Mouse (Mus musculus) hindbrain, embryonic 13.5 days (tissue): Measurements from ENCODE around the gene Actr5. TPM values are rescaled to one million over a fixed set of nuclear protein-coding genes. Genes with fewer than 3 reads are reported as not detected.

Source experiments
- ATAC-seq: fragments of 200-750 bp; cut with Nextera tagmentation; 2 replicates; pipeline ENCODE4 v1.8.0; 2017; ENCODE audit warnings: moderate TSS enrichment; ENCODE audit not compliant: low FRiP score
- H3K27ac ChIP-seq: fragments of 300-500 bp; sonication (generic); 2 replicates; pipeline ENCODE4 v1.5.1; 2015; ENCODE audit warnings: inconsistent platforms, mild to moderate bottlenecking, moderate library complexity
- H3K27me3 ChIP-seq: fragments of 300-500 bp; sonication (generic); 2 replicates; pipeline ENCODE4 v1.6.1; 2015; ENCODE audit warnings: mild to moderate bottlenecking, inconsistent platforms
- H3K36me3 ChIP-seq: fragments of 300-500 bp; sonication (generic); 2 replicates; pipeline ENCODE4 v1.6.1; 2015; ENCODE audit warnings: mild to moderate bottlenecking, inconsistent platforms
- H3K4me1 ChIP-seq: fragments of 300-500 bp; sonication (generic); replicated peaks from 2 replicates; pipeline ENCODE4 v1.6.1; 2015; ENCODE audit warnings: inconsistent platforms
- H3K4me2 ChIP-seq: fragments of 300-500 bp; sonication (generic); 2 replicates; pipeline ENCODE4 v1.6.1; 2015; ENCODE audit warnings: inconsistent platforms, mild to moderate bottlenecking, moderate library complexity
- H3K4me3 ChIP-seq: fragments of 300-500 bp; sonication (generic); 2 replicates; pipeline ENCODE4 v1.5.1; 2015; ENCODE audit warnings: mild to moderate bottlenecking, inconsistent platforms
- H3K9ac ChIP-seq: fragments of 300-500 bp; sonication (generic); 2 replicates; pipeline ENCODE4 v1.6.1; 2015; ENCODE audit warnings: mild to moderate bottlenecking, inconsistent platforms
- H3K9me3 ChIP-seq: fragments of 300-500 bp; sonication (generic); 2 replicates; pipeline ENCODE4 v1.6.1; 2016; ENCODE audit warnings: inconsistent platforms
- WGBS: fragments of 180-500 bp; shearing (Covaris S2); methylation state at CpG from one replicate; pipeline ENCODE4 v1.1.7; 2015; 5-methylcytosine and 5-hydroxymethylcytosine counted together
- microRNA counts: library from miRNA; unstranded; fragments of <30 nt; microRNA quantifications from one replicate; lab custom pipeline; 2016
- microRNA-seq: library from miRNA; unstranded; fragments of <30 nt; microRNA quantifications from one replicate; pipeline ENCODE4, GENCODE M21; 2016
- polyA plus RNA-seq: library from polyadenylated mRNA; unstranded; fragments of >200 nt; fragmentation: Nextera tagmentation; extraction: Ambion mirVana; gene quantifications from 2 replicates; pipeline ENCODE4 v1.2.1, GENCODE M21; 2015

The Actr5 gene
- polyA plus RNA-seq, 1 experiment from 2014 or later = 12.4 TPM

DNA sequence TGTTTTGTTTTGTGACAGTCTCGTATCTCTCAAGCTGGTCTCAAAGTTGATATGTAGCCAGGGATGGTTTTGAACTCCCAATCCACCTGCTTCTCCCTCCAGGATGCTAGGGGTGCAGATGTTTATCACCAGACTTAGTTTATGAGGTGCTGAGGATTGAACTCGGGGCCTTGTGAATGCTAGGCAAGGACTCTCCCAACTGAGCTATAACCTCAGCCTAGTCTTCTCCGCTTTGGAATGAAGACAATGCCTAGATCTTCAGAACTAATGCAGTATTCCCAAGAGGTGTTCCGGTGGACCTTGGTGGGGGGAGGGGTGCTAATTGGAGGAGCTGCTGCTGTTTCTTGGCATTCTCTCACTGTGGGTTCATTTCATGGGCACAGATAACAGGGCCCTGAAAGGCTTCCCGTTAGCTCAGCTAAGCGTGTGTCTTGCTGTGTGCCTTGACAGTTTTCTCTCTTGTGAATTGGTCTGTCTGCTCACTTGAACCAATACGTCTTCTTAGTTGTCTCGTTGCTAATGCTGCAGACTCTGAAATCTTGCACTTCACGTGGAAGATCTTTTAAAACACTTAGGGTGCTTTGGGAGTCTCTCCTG, 59.7 kb downstream of the Actr5 start:
- Histone ChIP-seq H3K9me3 (no peaks in the 10 kb centered on the region), H3K4me2 (no peak overlapping the region), H3K9ac (no peak overlapping the region), H3K27me3 (no peaks in the 10 kb centered on the region), H3K4me3 (no peak overlapping the region), H3K36me3 (no peaks in the 10 kb centered on the region), H3K4me1 (peaks cover 43% of the 10 kb centered on the region), H3K27ac (peak overlapping the region; percentile 0; the same call in 1 of the 2 replicates)
- 57% methylated on average over 9 of the region's 9 CpGs for WGBS
- ATAC-seq = no peak

DNA sequence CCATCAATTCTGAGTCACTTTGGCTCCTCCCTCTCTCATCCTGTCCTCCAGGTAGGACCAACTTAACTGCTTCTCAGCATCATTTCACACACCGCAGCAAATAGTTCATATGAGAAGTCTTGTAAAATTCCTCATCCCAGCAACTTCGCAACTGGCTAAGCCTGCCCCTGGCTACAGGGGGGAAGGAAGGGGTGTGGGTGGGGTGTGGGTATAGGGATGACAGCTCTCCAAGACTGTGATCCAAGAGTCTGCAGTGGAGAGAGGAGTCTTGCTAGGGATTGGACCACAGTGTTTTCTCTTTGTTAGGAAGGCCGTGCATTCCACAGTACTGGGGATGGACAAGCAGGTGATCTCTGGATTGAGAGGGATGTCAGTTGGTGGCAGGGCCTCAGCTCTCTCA, 60.2 kb downstream of the Actr5 start:
- no peak for ATAC-seq
- Histone ChIP-seq H3K9me3 (no peaks in the 10 kb centered on the region), H3K4me3 (no peak overlapping the region), H3K4me1 (peaks cover 47% of the 10 kb centered on the region), H3K36me3 (no peaks in the 10 kb centered on the region), H3K27ac (peak overlapping the region; percentile 0; the same call in 1 of the 2 replicates), H3K9ac (no peak overlapping the region), H3K27me3 (no peaks in the 10 kb centered on the region), H3K4me2 (no peak overlapping the region)
- WGBS = 91% methylated on average over 3 of the region's 3 CpGs

DNA sequence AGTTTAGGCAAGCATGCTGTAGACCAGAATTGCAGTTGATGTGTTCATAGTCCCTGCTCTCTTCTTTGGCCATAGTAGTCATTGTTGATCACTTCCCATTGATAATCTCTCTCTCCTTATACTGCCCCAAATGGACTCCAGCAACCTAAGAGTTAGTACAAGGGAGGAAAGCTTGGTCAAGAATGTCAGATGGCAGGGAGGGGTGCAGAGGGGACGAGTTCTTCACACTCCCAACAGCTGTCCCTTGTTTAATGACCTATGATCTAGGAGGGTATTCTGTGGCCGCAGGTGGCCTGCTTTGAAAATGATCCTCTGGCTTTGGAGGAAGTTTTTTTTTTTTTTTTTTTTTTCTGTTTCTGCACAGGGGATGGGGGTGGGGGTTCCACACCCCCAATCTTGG, 61.7 kb downstream of the Actr5 start:
- no peak overlapping the region for H3K4me3 ChIP-seq
- no peak overlapping the region for H3K4me2 ChIP-seq
- no peak overlapping the region for H3K9ac ChIP-seq
- 55% methylated on average over 2 of the region's 2 CpGs for WGBS
- no peaks in the 10 kb centered on the region for H3K27me3 ChIP-seq
- H3K27ac ChIP-seq = no peak overlapping the region
- no peaks in the 10 kb centered on the region for H3K9me3 ChIP-seq
- no peak for ATAC-seq
- H3K36me3 ChIP-seq = no peaks in the 10 kb centered on the region
- peaks cover 40% of the 10 kb centered on the region for H3K4me1 ChIP-seq

DNA sequence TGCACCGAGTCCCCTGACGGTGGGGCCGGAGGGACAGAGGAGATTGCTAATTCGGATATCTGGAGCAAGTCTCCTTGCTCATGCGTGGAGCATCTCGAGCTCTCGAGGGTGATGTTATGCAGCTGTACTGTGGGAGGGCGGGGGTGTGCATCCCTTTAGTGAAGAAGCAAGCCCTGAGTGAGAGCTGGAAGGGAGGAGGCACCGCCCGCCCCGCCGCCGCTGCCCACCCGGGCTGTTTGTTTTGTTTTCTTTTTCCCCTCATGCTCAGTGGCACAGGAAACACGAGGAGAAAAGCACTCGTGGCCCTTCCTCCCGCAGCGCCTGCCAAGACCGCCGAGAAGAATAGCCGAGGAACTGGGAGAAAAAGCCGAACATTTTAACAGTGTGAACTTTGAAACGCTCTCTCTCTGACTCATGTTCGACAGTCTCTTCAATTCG, 63.1 kb downstream of the Actr5 start:
- WGBS = 50% methylated on average over 25 of the region's 25 CpGs
- ATAC-seq = no peak
- Histone ChIP-seq H3K36me3 (no peaks in the 10 kb centered on the region), H3K27me3 (no peaks in the 10 kb centered on the region), H3K4me3 (no peak overlapping the region), H3K4me2 (no peak overlapping the region), H3K27ac (0 out of 2 replicates have a peak overlapping the region, but pooled peaks have one; percentile 3), H3K4me1 (peaks cover 26% of the 10 kb centered on the region), H3K9ac (no peak overlapping the region), H3K9me3 (no peaks in the 10 kb centered on the region)

MicroRNAs within 50 kb of the gene (microRNA counts, 519-probe panel; counts per million panel counts)
- 51.3 counts per million for microRNA mmu-miR-3474 (lab: Ali Mortazavi, UCI)

Small RNAs within 50 kb of the gene (microRNA-seq; reads per million reads assigned to microRNA genes)
- 2.1 reads per million for gene Mir3474

Other genes starting within 250 kb of the Actr5 start
- gene Snhg11, start 249.2 kb upstream of the Actr5 start, polyA plus RNA-seq = 518 and 582 TPM in 2 replicates
- 22.8 and 25.5 TPM in 2 replicates for gene Ralgapb, start 215.0 kb upstream of the Actr5 start, polyA plus RNA-seq
- not detected in 2 replicates for gene Adig, start 122.3 kb upstream of the Actr5 start, polyA plus RNA-seq
- gene Arhgap40, start 112.1 kb upstream of the Actr5 start, polyA plus RNA-seq = 0.72 and 0.86 TPM in 2 replicates
- 6.6 and 8.1 TPM in 2 replicates for gene Slc32a1, start 14.1 kb upstream of the Actr5 start, polyA plus RNA-seq
- 8.0 and 8.5 TPM in 2 replicates for gene Ppp1r16b, start 40.5 kb downstream of the Actr5 start, polyA plus RNA-seq
- gene Fam83d, start 143.2 kb downstream of the Actr5 start, polyA plus RNA-seq = 9.7 and 11.0 TPM in 2 replicates
- gene Dhx35, start 169.9 kb downstream of the Actr5 start, polyA plus RNA-seq = 13.3 and 15.4 TPM in 2 replicates